ENCODE assay signal across 17 mouse cellular contexts in the genomic region with DNA sequence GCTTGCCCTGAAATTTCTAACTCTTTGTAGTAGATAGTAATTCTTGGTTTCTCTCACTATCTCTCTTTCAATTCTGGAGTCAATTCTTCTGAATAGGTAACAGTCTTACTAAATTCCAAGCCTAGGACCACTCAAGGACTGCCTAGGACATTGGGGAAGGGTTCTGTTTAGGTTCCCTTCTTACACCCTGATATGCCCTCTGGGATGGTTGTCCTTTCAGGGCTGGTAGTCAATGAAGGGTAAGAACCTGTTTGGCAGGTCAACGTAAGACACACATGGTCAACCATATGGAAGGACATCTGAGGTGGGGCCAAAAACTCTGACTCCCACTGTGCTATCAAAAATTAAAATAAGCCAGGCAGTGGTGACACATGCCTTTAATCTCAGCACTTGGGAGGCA. TPM values are rescaled to one million over a fixed set of nuclear protein-coding genes. Genes with fewer than 3 reads are reported as not detected.
A peak's percentile ranks its signal among the peaks of the same experiment; 100 is the strongest.
DNase-seq lines count a peak whose midpoint lies in the region; ATAC-seq lines count a peak whose summit lies in the region.
"Had no signal": no experiment of that assay in that cellular context is flagged by ENCODE, and none has a peak within 500 bp of the region (broad histone marks: within the 10 kb centered on the region; RNA-seq: fewer than 3 reads in every experiment).

No protein-coding gene starts in this region.

- H3K4me1 ChIP-seq in hindbrain, embryonic 12.5 days = no peaks in the 10 kb centered on the region
- no peaks in the 10 kb centered on the region for H3K4me1 ChIP-seq in hindbrain, embryonic 13.5 days (replicated peaks)
- H3K4me1 ChIP-seq in midbrain, embryonic 14.5 days (ENCODE audit: control insufficient read depth, insufficient read depth, low read length) = no peaks in the 10 kb centered on the region
- no peaks in the 10 kb centered on the region for H3K4me1 ChIP-seq in midbrain, embryonic 16.5 days (ENCODE audit: control insufficient read depth, insufficient read depth, low read length)
- H3K4me1 ChIP-seq: limb, embryonic 15.5 days had no signal

- H3K4me3 ChIP-seq in hindbrain, embryonic 12.5 days = no peak overlapping the region
- no peak overlapping the region for H3K4me3 ChIP-seq in hindbrain, embryonic 13.5 days
- no peak overlapping the region for H3K4me3 ChIP-seq in midbrain, embryonic 14.5 days (replicated peaks; ENCODE audit: low read depth, low read length)
- no peak overlapping the region for H3K4me3 ChIP-seq in midbrain, embryonic 16.5 days (ENCODE audit: low read depth, low read length)
- H3K4me3 ChIP-seq: erythroblast, embryonic 14.5 days; limb, embryonic 15.5 days had no signal

- no peak overlapping the region for H3K27ac ChIP-seq in hindbrain, embryonic 12.5 days
- no peak overlapping the region for H3K27ac ChIP-seq in hindbrain, embryonic 13.5 days
- H3K27ac ChIP-seq in midbrain, embryonic 14.5 days (replicated peaks; ENCODE audit: low read depth, low read length) = no peak overlapping the region
- H3K27ac ChIP-seq in midbrain, embryonic 16.5 days (ENCODE audit: low read length) = no peak overlapping the region
- H3K27ac ChIP-seq: limb, embryonic 15.5 days had no signal

- ATAC-seq in hindbrain, embryonic 12.5 days (ENCODE audit: low FRiP score) = peak; percentile 32
- ATAC-seq in hindbrain, embryonic 13.5 days (ENCODE audit: low FRiP score) = no peak; the same call in 1 of the 2 replicates
- ATAC-seq in midbrain, embryonic 14.5 days (ENCODE audit: low FRiP score, low TSS enrichment) = peak; percentile 32; the same call in 1 of the 2 replicates
- ATAC-seq in midbrain, embryonic 16.5 days = no peak
- peak; percentile 14 to 43; a peak in 1 of 4 replicates for ATAC-seq in hematopoietic stem cell, adult 5-6 weeks (replicated peaks in 1 of 2; ENCODE audit: insufficient read depth in 1 of 2, low FRiP score in 2 of 2, low TSS enrichment in 1 of 2, low read depth in 1 of 2, poor library complexity in 2 of 2, severe bottlenecking in 2 of 2)
- ATAC-seq: forebrain, embryonic 16.5 days had no signal

- no peaks in the 10 kb centered on the region for H3K27me3 ChIP-seq in hindbrain, embryonic 12.5 days
- H3K27me3 ChIP-seq in hindbrain, embryonic 13.5 days = no peaks in the 10 kb centered on the region
- no peaks in the 10 kb centered on the region for H3K27me3 ChIP-seq in midbrain, embryonic 14.5 days (ENCODE audit: control insufficient read depth, insufficient read depth, low read length)
- no peaks in the 10 kb centered on the region for H3K27me3 ChIP-seq in midbrain, embryonic 16.5 days (ENCODE audit: control insufficient read depth, insufficient read depth, low read depth, low read length)
- H3K27me3 ChIP-seq: limb, embryonic 15.5 days had no signal

- WGBS in hindbrain, embryonic 12.5 days = 52% methylated on average over 1 of the region's 1 CpGs
- WGBS in hindbrain, embryonic 13.5 days = 57% methylated on average over 1 of the region's 1 CpGs
- WGBS in midbrain, embryonic 14.5 days = 46% methylated on average over 1 of the region's 1 CpGs
- WGBS in midbrain, embryonic 16.5 days = 48% methylated on average over 1 of the region's 1 CpGs

- DNase-seq in midbrain, embryonic 14.5 days = no peak
- no peak for DNase-seq in frontal cortex, postnatal 25 days (ENCODE audit: low spot score in 2 of 2)
- no peak for DNase-seq in cerebellum, adult 11 months
- DNase-seq: cerebellum, adult 9-10 months; kidney, adult 2 months; kidney, postnatal 4 days; lung, adult 18-20 months; lung, postnatal 4 days; retina, postnatal 1 day had no signal

- no peaks in the 10 kb centered on the region for H3K36me3 ChIP-seq in hindbrain, embryonic 12.5 days
- H3K36me3 ChIP-seq in hindbrain, embryonic 13.5 days = no peaks in the 10 kb centered on the region
- no peaks in the 10 kb centered on the region for H3K36me3 ChIP-seq in midbrain, embryonic 14.5 days (ENCODE audit: control insufficient read depth, insufficient read depth, low read length)
- no peaks in the 10 kb centered on the region for H3K36me3 ChIP-seq in midbrain, embryonic 16.5 days (ENCODE audit: control insufficient read depth, insufficient read depth, low read length)
- H3K36me3 ChIP-seq: limb, embryonic 15.5 days had no signal

- no peak overlapping the region for H3K4me2 ChIP-seq in hindbrain, embryonic 12.5 days (replicated peaks)
- no peak overlapping the region for H3K4me2 ChIP-seq in hindbrain, embryonic 13.5 days
- no peak overlapping the region for H3K4me2 ChIP-seq in midbrain, embryonic 14.5 days (ENCODE audit: low read length)
- no peak overlapping the region for H3K4me2 ChIP-seq in midbrain, embryonic 16.5 days (ENCODE audit: low read length)
- H3K4me2 ChIP-seq: limb, embryonic 15.5 days had no signal

- H3K9me3 ChIP-seq in hindbrain, embryonic 12.5 days (replicated peaks) = peaks cover 60% of the 10 kb centered on the region
- H3K9me3 ChIP-seq in hindbrain, embryonic 13.5 days = peaks cover 67% of the 10 kb centered on the region
- H3K9me3 ChIP-seq in midbrain, embryonic 14.5 days (ENCODE audit: control insufficient read depth, low read length) = peaks cover 75% of the 10 kb centered on the region
- peaks cover 44% of the 10 kb centered on the region for H3K9me3 ChIP-seq in midbrain, embryonic 16.5 days (replicated peaks; ENCODE audit: control insufficient read depth, low read length, poor library complexity, severe bottlenecking)

- H3K9ac ChIP-seq in hindbrain, embryonic 12.5 days = no peak overlapping the region
- no peak overlapping the region for H3K9ac ChIP-seq in hindbrain, embryonic 13.5 days
- no peak overlapping the region for H3K9ac ChIP-seq in midbrain, embryonic 14.5 days (replicated peaks; ENCODE audit: low read length)
- no peak overlapping the region for H3K9ac ChIP-seq in midbrain, embryonic 16.5 days (ENCODE audit: low read depth, low read length)
- H3K9ac ChIP-seq: limb, embryonic 15.5 days had no signal

RNA-seq across cellular contexts. Expression of gene Zfp981, which starts 9.0 kb away (rescaled TPM):
- polyA plus RNA-seq in hindbrain, embryonic 12.5 days (2016; fragmentation: Nextera tagmentation; extraction: Ambion mirVana) = 0.08 and 0.12 TPM in 2 replicates
- polyA plus RNA-seq in hindbrain, embryonic 13.5 days (2015; fragmentation: Nextera tagmentation; extraction: Ambion mirVana) = 0.13 TPM in 2 replicates
- 0.15 and 0.26 TPM in 2 replicates for polyA plus RNA-seq in midbrain, embryonic 14.5 days (2014; fragmentation: Nextera tagmentation; extraction: Ambion mirVana)
- polyA plus RNA-seq in midbrain, embryonic 16.5 days (2015; fragmentation: Nextera tagmentation; extraction: Ambion mirVana) = 0.10 and 0.16 TPM in 2 replicates
- total RNA-seq in hematopoietic stem cell, adult 5-6 weeks (2017) = not detected in 2 replicates
- polyA plus RNA-seq: erythroblast, embryonic 14.5 days; gonadal fat pad, adult 2 months; kidney, adult 2 months had no signal

RNA-seq across cellular contexts. Expression of gene Zfp992, which starts 44.0 kb away (rescaled TPM):
- 3.1 and 3.9 TPM in 2 replicates for polyA plus RNA-seq in hindbrain, embryonic 12.5 days (2016; fragmentation: Nextera tagmentation; extraction: Ambion mirVana)
- polyA plus RNA-seq in hindbrain, embryonic 13.5 days (2015; fragmentation: Nextera tagmentation; extraction: Ambion mirVana) = 2.4 and 2.6 TPM in 2 replicates
- polyA plus RNA-seq in midbrain, embryonic 14.5 days (2014; fragmentation: Nextera tagmentation; extraction: Ambion mirVana) = 2.6 and 2.9 TPM in 2 replicates
- polyA plus RNA-seq in midbrain, embryonic 16.5 days (2015; fragmentation: Nextera tagmentation; extraction: Ambion mirVana) = 1.8 TPM in 2 replicates
- 17.8 and 24.8 TPM in 2 replicates for total RNA-seq in hematopoietic stem cell, adult 5-6 weeks (2017)

Comparison
In these comparisons a context has a peak if more than half of its experiments do, and no peak if none do; other contexts are left out.
1. ATAC-seq: peak in hindbrain, embryonic 12.5 days (single experiment), midbrain, embryonic 14.5 days (single experiment) and hematopoietic stem cell, adult 5-6 weeks (2 of 2); none in hindbrain, embryonic 13.5 days (single experiment) and midbrain, embryonic 16.5 days (single experiment).